Mouse (Mus musculus) liver, embryonic 16.5 days (tissue): ENCODE measurements around the gene Bend5. TPM values are rescaled to one million over a fixed set of nuclear protein-coding genes. Genes with fewer than 3 reads are reported as not detected.

Experiments used
- ATAC-seq: fragments of 200-750 bp; cut with Nextera tagmentation; 2 replicates; pipeline ENCODE4 v1.8.0; 2017; ENCODE audit warnings: low read depth, mild to moderate bottlenecking, moderate number of reproducible peaks, moderate library complexity
- H3K27ac ChIP-seq: fragments of 300-500 bp; sonication (generic); 2 replicates; pipeline ENCODE4 v1.5.1; 2014; ENCODE audit warnings: mild to moderate bottlenecking, low read length
- H3K27me3 ChIP-seq: fragments of 300-500 bp; sonication (generic); 2 replicates; pipeline ENCODE4 v1.6.1; 2014; ENCODE audit warnings: low read depth, low read length, mixed read lengths; ENCODE audit not compliant: control insufficient read depth, insufficient read depth
- H3K36me3 ChIP-seq: fragments of 300-500 bp; sonication (generic); 2 replicates; pipeline ENCODE4 v1.6.1; 2014; ENCODE audit warnings: mild to moderate bottlenecking; ENCODE audit not compliant: control insufficient read depth, insufficient read depth
- H3K4me1 ChIP-seq: fragments of 300-500 bp; sonication (generic); 2 replicates; pipeline ENCODE4 v1.6.1; 2014; ENCODE audit warnings: low read depth, low read length, mixed read lengths; ENCODE audit not compliant: control insufficient read depth
- H3K4me2 ChIP-seq: fragments of 300-500 bp; sonication (generic); 2 replicates; pipeline ENCODE4 v1.6.1; 2014; ENCODE audit warnings: low read depth, low read length, mixed read lengths
- H3K4me3 ChIP-seq: fragments of 300-500 bp; sonication (generic); 2 replicates; pipeline ENCODE4 v1.5.1; 2014; ENCODE audit warnings: low read depth, mild to moderate bottlenecking, low read length
- H3K9ac ChIP-seq: fragments of 300-500 bp; sonication (generic); 2 replicates; pipeline ENCODE4 v1.6.1; 2014; ENCODE audit warnings: low read depth, low read length
- H3K9me3 ChIP-seq: fragments of 300-500 bp; sonication (generic); replicated peaks from 2 replicates; pipeline ENCODE4 v1.6.1; 2016; ENCODE audit warnings: low read length; ENCODE audit not compliant: control insufficient read depth
- WGBS: fragments of 180-500 bp; shearing (Covaris S2); extraction: QIAGEN DNeasy Blood & Tissue Kit; methylation state at CpG from one replicate; pipeline ENCODE4 v1.1.7; 2014; ENCODE audit not compliant: insufficient replicate concordance; 5-methylcytosine and 5-hydroxymethylcytosine counted together
- polyA plus RNA-seq: library from polyadenylated mRNA; unstranded; fragments of >200 nt; fragmentation: Nextera tagmentation; extraction: Ambion mirVana; gene quantifications from 2 replicates; pipeline ENCODE4 v1.2.1, GENCODE M21; 2015

The Bend5 gene
- 0.54 and 0.86 TPM in 2 replicates for polyA plus RNA-seq

GRCm38 (mm10) chr4:111414818-111415488 is at the start of gene Bend5:
TSS of gene Bend5 (plus strand) at chr4:111415006.
- peak within 1 kb of the TSS; percentile 62 for H3K4me2 ChIP-seq
- H3K27me3 ChIP-seq = peaks cover 19% of the 10 kb centered on the region
- H3K4me1 ChIP-seq = no peaks in the 10 kb centered on the region
- under 1% methylated on average over 66 of the region's 66 CpGs for WGBS
- H3K9ac ChIP-seq = peak within 1 kb of the TSS; percentile 54
- H3K9me3 ChIP-seq = no peaks in the 10 kb centered on the region
- H3K27ac ChIP-seq = no peak within 1 kb of the TSS
- H3K4me3 ChIP-seq = peak within 1 kb of the TSS; percentile 61
- no peaks in the 10 kb centered on the region for H3K36me3 ChIP-seq
- peak; percentile 68 for ATAC-seq

- H3K4me2 ChIP-seq = no peak overlapping the region
- ATAC-seq = no peak
- 41% methylated on average over 2 of the region's 2 CpGs for WGBS
These were observed 47.0 kb upstream of the Bend5 start for GRCm38 (mm10) chr4:111367771-111368170.

DNA sequence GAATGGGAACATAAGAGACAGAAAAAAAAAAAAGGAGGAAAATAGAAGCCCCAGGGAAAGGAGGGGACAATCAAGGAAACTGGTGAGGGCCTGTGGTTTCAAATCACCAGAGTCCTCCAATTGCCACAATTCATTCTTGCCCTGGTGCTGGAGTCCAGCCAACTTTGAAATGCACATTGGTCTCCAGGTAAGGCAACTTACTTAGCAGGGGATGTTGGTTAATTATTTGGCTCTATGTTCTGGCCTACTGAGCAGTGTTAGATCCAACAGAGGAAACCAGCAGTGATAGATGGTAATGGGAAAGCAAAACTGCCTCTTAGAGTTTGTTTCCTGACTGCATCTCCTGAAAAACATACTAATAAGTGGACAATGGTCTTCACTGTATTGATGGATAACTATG is 37.6 kb upstream of the Bend5 start:
- no peaks in the 10 kb centered on the region for H3K36me3 ChIP-seq
- H3K9ac ChIP-seq = no peak overlapping the region
- no peak overlapping the region for H3K4me3 ChIP-seq
- no peaks in the 10 kb centered on the region for H3K4me1 ChIP-seq
- no peaks in the 10 kb centered on the region for H3K9me3 ChIP-seq
- no peak for ATAC-seq
- no peaks in the 10 kb centered on the region for H3K27me3 ChIP-seq
- H3K4me2 ChIP-seq = no peak overlapping the region
- H3K27ac ChIP-seq = no peak overlapping the region

More at GRCm38 (mm10) chr4:111367771-111368170, 47.0 kb upstream of the Bend5 start:
- Histone ChIP-seq H3K9ac (no peak overlapping the region), H3K9me3 (no peaks in the 10 kb centered on the region), H3K27ac (no peak overlapping the region), H3K27me3 (no peaks in the 10 kb centered on the region), H3K4me1 (no peaks in the 10 kb centered on the region), H3K36me3 (no peaks in the 10 kb centered on the region), H3K4me3 (no peak overlapping the region)

DNA sequence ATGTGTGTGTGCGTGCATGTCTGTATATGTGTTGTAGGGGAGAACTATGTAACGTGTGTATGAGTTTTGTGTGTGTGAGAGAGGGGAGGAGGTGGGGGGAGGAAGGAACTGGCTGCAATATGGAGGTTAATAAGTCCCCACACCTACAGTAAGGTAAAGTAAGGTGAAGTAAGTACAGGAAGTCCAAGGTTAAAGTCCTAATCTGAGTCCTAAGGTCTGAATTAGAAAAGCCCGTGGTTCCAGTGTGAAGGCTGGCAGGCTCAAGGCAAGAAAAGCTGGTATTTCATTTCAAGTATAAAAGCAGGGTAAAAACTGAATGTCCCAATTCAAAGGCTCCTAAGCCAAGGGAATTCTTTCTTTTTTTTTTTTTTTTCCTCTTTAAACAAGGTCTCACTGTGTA is 36.7 kb upstream of the Bend5 start:
- ATAC-seq = no peak
- no peaks in the 10 kb centered on the region for H3K27me3 ChIP-seq
- H3K4me3 ChIP-seq = no peak overlapping the region
- no peaks in the 10 kb centered on the region for H3K4me1 ChIP-seq
- H3K4me2 ChIP-seq = no peak overlapping the region
- H3K9me3 ChIP-seq = no peaks in the 10 kb centered on the region
- no peaks in the 10 kb centered on the region for H3K36me3 ChIP-seq
- WGBS = 73% methylated on average over 3 of the region's 3 CpGs
- no peak overlapping the region for H3K9ac ChIP-seq
- no peak overlapping the region for H3K27ac ChIP-seq

DNA sequence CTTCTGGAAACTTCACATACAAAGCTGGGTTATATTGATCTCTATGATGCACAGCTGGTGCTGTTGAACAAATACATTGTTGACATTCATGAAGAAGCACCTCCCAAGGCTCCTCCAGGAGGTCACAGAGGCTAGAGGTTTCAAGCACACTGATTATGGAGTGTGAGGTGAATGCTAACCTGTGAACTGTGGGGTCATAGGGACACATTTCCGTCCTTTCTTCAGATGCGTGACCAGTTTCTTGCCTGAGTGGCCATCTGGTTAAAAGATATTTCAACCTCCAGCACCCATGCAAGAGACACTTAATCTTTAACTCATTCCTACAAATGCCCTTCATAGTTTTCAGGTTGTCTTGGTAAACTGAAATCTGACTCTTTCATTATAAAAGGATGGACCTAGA is 31.7 kb upstream of the Bend5 start:
- WGBS = 74% methylated on average over 2 of the region's 2 CpGs
- H3K9me3 ChIP-seq = no peaks in the 10 kb centered on the region
- no peaks in the 10 kb centered on the region for H3K36me3 ChIP-seq
- no peak overlapping the region for H3K27ac ChIP-seq
- H3K4me2 ChIP-seq = no peak overlapping the region
- no peaks in the 10 kb centered on the region for H3K4me1 ChIP-seq
- ATAC-seq = no peak
- H3K4me3 ChIP-seq = no peak overlapping the region
- no peak overlapping the region for H3K9ac ChIP-seq
- no peaks in the 10 kb centered on the region for H3K27me3 ChIP-seq

DNA sequence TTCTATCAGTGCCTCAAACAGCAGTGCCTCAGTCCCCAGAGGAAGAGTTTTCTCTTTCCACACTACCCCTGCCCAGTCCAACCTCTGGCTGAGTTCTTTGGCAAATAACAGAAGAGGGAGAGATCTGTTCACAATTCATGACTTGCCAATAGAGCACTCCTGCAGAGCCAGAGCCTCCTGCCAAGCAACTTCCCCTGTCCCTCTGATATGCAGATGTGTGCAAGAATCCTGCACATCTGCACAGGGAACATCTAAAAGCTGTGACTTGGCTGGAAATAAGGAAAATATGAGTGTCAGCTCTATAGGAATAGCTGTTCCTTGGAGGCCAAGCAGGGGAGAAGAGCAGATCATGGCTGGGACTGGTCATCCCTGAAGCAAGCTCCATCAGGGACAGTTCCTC is 24.1 kb upstream of the Bend5 start:
- no peak overlapping the region for H3K27ac ChIP-seq
- no peaks in the 10 kb centered on the region for H3K27me3 ChIP-seq
- no peak overlapping the region for H3K9ac ChIP-seq
- H3K4me3 ChIP-seq = no peak overlapping the region
- no peak overlapping the region for H3K4me2 ChIP-seq
- H3K36me3 ChIP-seq = no peaks in the 10 kb centered on the region
- no peaks in the 10 kb centered on the region for H3K9me3 ChIP-seq
- ATAC-seq = no peak
- H3K4me1 ChIP-seq = no peaks in the 10 kb centered on the region

DNA sequence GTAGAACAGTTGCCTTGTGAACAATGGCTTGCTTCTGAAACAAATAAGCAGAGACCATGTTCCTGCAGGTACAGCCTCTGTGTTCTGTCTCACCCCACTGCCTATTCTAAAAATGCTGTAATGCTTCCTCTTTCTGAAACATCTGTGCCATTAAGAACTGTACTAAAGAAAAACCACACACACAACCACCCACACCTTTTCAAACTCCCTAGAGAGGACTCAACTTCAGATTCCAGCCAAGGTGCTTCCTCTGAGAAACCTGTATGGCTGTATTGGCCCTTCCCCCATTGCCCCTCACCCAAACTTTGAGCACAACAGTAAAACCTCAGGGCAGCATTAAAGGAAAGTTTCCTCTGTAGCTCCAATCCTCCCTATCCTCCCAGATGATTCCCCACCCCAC is 15.0 kb upstream of the Bend5 start:
- Histone ChIP-seq H3K4me2 (no peak overlapping the region), H3K4me1 (no peaks in the 10 kb centered on the region), H3K4me3 (no peak overlapping the region), H3K9ac (no peak overlapping the region), H3K36me3 (no peaks in the 10 kb centered on the region), H3K27me3 (no peaks in the 10 kb centered on the region), H3K27ac (no peak overlapping the region), H3K9me3 (no peaks in the 10 kb centered on the region)
- no peak for ATAC-seq

- no peak overlapping the region for H3K27ac ChIP-seq
- ATAC-seq = no peak
- no peaks in the 10 kb centered on the region for H3K4me1 ChIP-seq
- H3K4me3 ChIP-seq = no peak overlapping the region
- no peaks in the 10 kb centered on the region for H3K36me3 ChIP-seq
- no peak overlapping the region for H3K4me2 ChIP-seq
- no peaks in the 10 kb centered on the region for H3K9me3 ChIP-seq
- H3K9ac ChIP-seq = no peak overlapping the region
- 40% methylated on average over 2 of the region's 2 CpGs for WGBS
- H3K27me3 ChIP-seq = no peaks in the 10 kb centered on the region
These were observed 14.1 kb upstream of the Bend5 start for GRCm38 (mm10) chr4:111400676-111401075.

- Histone ChIP-seq H3K27me3 (no peaks in the 10 kb centered on the region), H3K4me2 (no peak overlapping the region), H3K36me3 (no peaks in the 10 kb centered on the region), H3K4me3 (no peak overlapping the region), H3K9ac (no peak overlapping the region), H3K27ac (no peak overlapping the region), H3K9me3 (no peaks in the 10 kb centered on the region), H3K4me1 (no peaks in the 10 kb centered on the region)
- ATAC-seq = no peak
- WGBS = 23% methylated on average over 1 of the region's 1 CpGs
These were observed 11.6 kb upstream of the Bend5 start for GRCm38 (mm10) chr4:111403243-111403642.
